Mouse (Mus musculus): ENCODE results near the gene Fnbp1.

Gene Fnbp1

DNA sequence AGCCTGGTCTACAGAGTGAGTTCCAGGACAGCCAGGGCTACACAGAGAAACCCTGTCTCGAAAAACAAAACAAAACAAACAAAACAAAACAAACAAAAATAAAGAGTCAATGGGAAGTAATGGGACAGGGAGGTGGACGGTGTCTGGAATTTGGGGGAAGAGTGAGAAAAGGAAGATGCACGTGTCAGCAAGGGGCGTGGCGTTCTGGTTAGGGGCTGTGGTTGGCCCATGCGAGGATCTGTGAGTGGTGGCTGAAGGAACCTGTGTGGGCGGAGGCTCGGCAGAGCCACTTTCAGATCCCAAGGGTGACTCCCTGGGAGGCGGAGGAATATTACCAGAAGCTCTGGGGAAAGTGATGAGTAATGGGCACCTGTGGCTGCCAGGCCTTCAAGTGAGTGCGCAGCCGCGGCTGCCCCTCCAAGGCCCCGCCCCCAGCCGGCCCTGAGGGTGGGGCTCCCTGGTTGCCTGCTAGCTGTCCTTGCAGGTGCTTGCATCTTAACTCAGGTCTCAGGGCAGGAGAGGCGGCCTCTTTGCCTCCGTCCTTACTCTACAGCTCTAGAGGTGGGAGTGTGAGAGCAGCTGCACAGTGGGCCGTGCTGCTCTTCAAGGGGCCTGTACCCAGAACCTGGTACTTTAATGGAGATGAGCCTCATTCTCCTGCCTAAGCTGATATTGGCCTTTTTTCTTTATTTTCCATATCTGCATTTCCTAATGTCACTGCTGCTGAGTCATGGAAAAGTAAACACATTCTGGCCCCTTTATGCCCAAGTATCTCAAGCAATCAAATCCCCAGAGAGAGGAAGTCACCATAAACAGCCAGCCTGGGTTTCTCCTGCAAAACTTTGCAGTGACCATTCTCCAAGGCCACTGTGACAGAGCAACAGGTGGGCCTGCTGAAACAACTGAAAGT is 156.4 kb downstream of the Fnbp1 start:
- DNase-seq (ENCODE audit: inconsistent age in 2 of 2, low spot score in 1 of 2), result peak; percentile 91 to 96

DNA sequence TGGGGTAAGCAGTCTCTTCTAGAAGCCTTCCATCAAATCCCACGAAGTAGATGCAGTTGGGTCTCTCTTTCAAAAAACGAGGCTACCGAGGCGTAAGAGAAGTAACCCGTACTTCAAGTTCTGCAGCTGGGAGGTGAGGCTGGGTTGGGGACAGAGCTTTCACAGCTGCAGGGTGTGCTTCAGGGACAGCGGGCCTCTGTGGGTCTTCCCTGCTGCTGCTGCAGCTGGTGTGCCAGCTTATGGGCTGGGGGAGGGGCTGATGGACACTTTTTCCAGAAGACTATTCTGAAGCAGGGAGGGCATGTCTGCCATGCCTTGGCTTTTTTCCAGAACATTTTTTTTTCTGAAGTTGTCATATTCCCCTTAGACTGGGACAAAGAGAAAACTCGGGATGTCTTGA is 158.8 kb downstream of the Fnbp1 start:
- peak in 1 of 2 experiments; percentile 61 for DNase-seq (ENCODE audit: inconsistent age in 2 of 2, low spot score in 1 of 2)

DNA sequence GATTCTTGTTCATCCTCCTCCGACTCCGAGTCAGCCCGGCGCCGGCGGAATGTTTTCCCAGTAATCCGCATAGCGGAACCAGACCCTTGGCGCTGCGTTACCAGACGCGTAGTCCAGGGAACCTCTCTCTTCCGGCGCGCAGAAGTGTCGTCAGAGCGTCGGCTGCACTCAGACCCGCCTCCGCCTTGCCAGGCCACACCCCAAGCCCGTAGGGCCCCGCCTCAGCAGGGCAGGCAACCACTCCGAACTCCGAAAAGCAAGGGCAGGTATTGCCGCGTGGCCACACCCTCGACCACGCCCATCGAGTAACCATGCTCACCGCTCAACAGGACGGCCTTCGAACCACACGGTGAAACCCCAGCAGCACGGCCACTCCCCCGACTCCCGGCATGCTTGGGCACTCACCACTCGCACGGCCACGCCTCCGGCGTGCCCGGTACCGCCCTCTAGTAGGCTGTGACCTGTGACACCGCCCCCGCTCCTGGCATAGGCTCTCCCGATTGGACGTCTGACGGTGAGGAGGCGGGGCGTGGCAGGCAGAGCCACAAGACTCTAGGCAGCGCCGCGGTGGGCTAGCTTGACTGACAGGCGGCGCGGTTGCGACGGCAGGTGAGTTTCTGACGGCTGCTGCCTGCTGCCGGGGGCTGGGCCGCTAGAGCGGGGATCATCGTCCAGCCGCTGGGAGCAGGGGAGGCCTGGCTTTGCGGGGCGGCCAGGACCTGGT is 159.9 kb downstream of the Fnbp1 start, which contains the start of the genes BC005624 and Usp20:
TSS of gene BC005624 (minus strand) at position 412 of the 724 bp plus-strand sequence.
TSS of gene Usp20 (plus strand) at position 490 of the 724 bp plus-strand sequence.
- peak; percentile 100 for DNase-seq (ENCODE audit: inconsistent age in 2 of 2, low spot score in 1 of 2)

Data from adrenal gland, adult (tissue).